Mouse (Mus musculus) megakaryocyte progenitor cell, adult 5-6 weeks (primary cell): ENCODE data around the gene Suco. TPM values are rescaled to one million over a fixed set of nuclear protein-coding genes. Genes with fewer than 3 reads are reported as not detected.
A peak's percentile ranks its signal among the peaks of the same experiment; 100 is the strongest.

Experiments
- ATAC-seq: replicated peaks from 2 replicates; pipeline ENCODE4 v1.8.0; 2016; ENCODE audit warnings: mild to moderate bottlenecking, moderate TSS enrichment, inconsistent platforms; ENCODE audit not compliant: poor library complexity
- total RNA-seq, 2 experiments: library from RNA; stranded (forward) in 1 of 2; stranded (reverse) in 1 of 2; fragments of 157-497, 149-512 nt in 1 of 2; fragments of 200-1000 nt in 1 of 2; gene quantifications; 2 replicates each; pipeline versions ENCODE4 v1.2.3 to v1.2.4; 2015 to 2017

Gene Suco
- total RNA-seq, 2 experiments from 2014 or later = 49.6 to 87.0 TPM

GRCm38 (mm10) chr1:161792687-161792969 lies 83.9 kb downstream of the Suco start:
- ATAC-seq = peak; percentile 40; the same call in 1 of the 2 replicates

- ATAC-seq = peak; percentile 63
Observed at GRCm38 (mm10) chr1:161791854-161792686, 84.4 kb downstream of the Suco start.

GRCm38 (mm10) chr1:161788339-161788738 lies 88.1 kb downstream of the Suco start, which contains the start of gene Fasl:
Gene Fasl, minus strand, starts transcription at chr1:161788495.
- no peak for ATAC-seq

- no peak for ATAC-seq
Observed at GRCm38 (mm10) chr1:161782725-161783124, 93.8 kb downstream of the Suco start.

DNA sequence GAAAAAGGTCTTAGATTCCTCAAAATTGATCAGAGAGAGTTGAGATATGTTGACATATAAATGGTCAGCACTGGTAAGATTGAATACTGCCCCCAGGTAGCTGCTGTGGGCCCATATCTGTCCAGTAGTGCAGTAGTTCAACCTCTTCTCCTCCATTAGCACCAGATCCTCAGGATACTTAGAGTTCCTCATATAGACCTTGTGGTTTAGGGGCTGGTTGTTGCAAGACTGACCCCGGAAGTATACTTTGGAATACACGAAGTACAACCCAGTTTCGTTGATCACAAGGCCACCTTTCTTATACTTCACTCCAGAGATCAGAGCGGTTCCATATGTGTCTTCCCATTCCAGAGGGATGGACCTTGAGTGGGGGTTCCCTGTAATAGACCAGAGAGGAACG lies 94.9 kb downstream of the Suco start:
- peak; percentile 74 for ATAC-seq

DNA sequence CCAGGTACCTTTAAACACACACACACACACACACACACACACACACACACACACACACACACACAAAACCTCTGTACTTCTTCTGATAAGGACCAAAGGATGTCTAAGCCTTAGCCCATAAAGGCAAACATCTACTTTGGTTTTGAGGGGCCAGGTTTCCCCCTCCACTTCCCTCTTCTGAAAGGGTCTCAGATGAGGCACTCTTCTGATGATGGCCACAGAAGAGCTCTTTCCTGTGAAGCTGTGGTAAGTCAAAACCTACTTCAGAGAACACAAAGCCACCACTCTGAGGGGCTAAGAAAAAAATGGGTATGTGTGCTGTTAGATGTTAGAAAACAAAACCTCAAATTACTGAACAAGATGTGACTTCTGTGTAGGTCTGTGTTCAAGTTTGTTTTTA lies 97.4 kb downstream of the Suco start:
- peak; percentile 59 for ATAC-seq

- no peak for ATAC-seq
Observed at GRCm38 (mm10) chr1:161775151-161775550, 101.3 kb downstream of the Suco start.

GRCm38 (mm10) chr1:161771293-161771692 lies 105.2 kb downstream of the Suco start:
- no peak for ATAC-seq

- no peak for ATAC-seq
Observed at GRCm38 (mm10) chr1:161769329-161769728, 107.2 kb downstream of the Suco start.

DNA sequence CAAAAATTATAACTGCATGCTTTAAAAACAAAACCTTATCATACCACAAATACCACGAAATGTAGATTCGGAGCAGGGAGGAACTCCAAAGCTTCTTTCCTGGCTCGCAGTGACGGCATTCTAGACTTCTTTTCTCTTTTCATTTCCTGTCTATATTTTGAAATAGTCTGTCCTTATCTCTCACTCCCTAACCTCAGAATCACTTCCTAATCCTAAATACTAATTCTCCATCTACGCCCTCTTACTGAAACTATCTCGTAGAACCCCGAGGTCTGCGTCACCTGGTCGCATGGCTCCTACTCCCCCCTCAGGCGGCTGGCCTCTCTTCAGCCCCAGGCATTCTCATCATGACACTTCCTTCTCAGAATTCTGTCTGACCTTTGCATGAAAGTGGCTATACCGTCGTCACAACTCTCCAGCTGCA lies 109.4 kb downstream of the Suco start:
- ATAC-seq = peak; percentile 81

- peak; percentile 95 for ATAC-seq
Observed at GRCm38 (mm10) chr1:161766656-161767055, 109.8 kb downstream of the Suco start.

Other genes with a start within 250 kb of the Suco start
- not detected in 2 replicates for gene Fasl, start 88.2 kb downstream of the Suco start, total RNA-seq (2015)
- gene Fasl, start 88.2 kb downstream of the Suco start, total RNA-seq (2017) = 0.25 TPM in 1 of 2 replicates, not detected in the other
- 11.9 and 13.7 TPM in 2 replicates for gene Pigc, start 92.5 kb upstream of the Suco start, total RNA-seq (2015)
- gene Pigc, start 92.5 kb upstream of the Suco start, total RNA-seq (2017) = 17.4 and 20.1 TPM in 2 replicates
- 0.39 TPM in 1 of 2 replicates, not detected in the other for gene 4930558K02Rik, start 103.0 kb upstream of the Suco start, total RNA-seq (2015)
- gene 4930558K02Rik, start 103.0 kb upstream of the Suco start, total RNA-seq (2017) = not detected in 2 replicates